10 mouse cellular contexts compared by ENCODE assay signal in the genomic region with DNA sequence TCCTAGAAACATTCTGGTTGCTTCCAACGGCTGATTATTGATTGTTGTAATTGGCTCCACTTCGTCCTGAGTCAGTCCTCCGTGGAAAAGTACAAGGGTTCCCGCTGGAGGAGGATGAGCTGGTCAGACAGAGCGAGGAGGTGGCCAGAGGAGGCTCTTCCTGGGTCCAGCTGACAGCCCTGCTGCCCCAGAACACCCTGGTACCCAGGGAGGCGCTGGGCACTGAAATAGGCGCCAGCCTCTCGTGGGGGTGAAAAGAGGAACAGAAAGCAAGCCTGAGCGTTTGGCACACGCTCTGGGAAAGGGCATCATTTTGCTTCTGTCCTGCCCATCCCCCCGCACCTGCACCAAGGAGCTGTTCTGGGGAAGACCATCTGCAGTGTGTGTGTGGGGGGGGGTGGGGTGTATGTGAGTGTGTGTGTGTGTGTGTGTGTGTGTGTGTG. TPM values are rescaled to one million over a fixed set of nuclear protein-coding genes. Genes with fewer than 3 reads are reported as not detected.
DNase-seq lines count a peak whose midpoint lies in the region; ATAC-seq and TF ChIP-seq lines count a peak whose summit lies in the region.
"Had no signal": no experiment of that assay in that cellular context is flagged by ENCODE, and none has a peak within 500 bp of the region (broad histone marks: within the 10 kb centered on the region; RNA-seq: fewer than 3 reads in every experiment).

No protein-coding gene starts in this region.

- intact Hi-C loops in gastrocnemius, postnatal 14 days (cut with DNase I; ENCODE audit: low total_unique reads) = loop anchor here (10.0 kb wide), 1 partner anchor 201 kb away; no protein-coding TSS in a partner anchor
- intact Hi-C loops in gastrocnemius, postnatal 36 days (cut with DNase I) = no loop called here
- intact Hi-C loops in left cerebral cortex, postnatal 25 days (cut with DNase I) = loop anchor here (10.0 kb wide), 1 partner anchor 221 kb away; the partner anchor contains the start of gene Atp5mpl

- H3K9me3 ChIP-seq in lung, embryonic 14.5 days (ENCODE audit: low read depth, low read length) = no peaks in the 10 kb centered on the region
- H3K9me3 ChIP-seq in intestine, embryonic 16.5 days (ENCODE audit: control insufficient read depth, low read length) = no peaks in the 10 kb centered on the region
- H3K9me3 ChIP-seq: embryonic facial prominence, embryonic 13.5 days had no signal

- no peak for ATAC-seq in lung, embryonic 14.5 days (ENCODE audit: insufficient read depth)
- 0 out of 2 replicates have a peak, but pooled peaks have one; percentile 24 for ATAC-seq in intestine, embryonic 16.5 days
- ATAC-seq in frontal cortex, adult (ENCODE audit: low TSS enrichment) = no peak

- no peaks in the 10 kb centered on the region for H3K36me3 ChIP-seq in lung, embryonic 14.5 days (ENCODE audit: insufficient read depth)
- no peaks in the 10 kb centered on the region for H3K36me3 ChIP-seq in intestine, embryonic 16.5 days (ENCODE audit: control insufficient read depth, insufficient read depth, low read length)

- no peaks in the 10 kb centered on the region for H3K27me3 ChIP-seq in lung, embryonic 14.5 days (ENCODE audit: insufficient read depth, low read length)
- H3K27me3 ChIP-seq in intestine, embryonic 16.5 days (replicated peaks; ENCODE audit: control insufficient read depth, insufficient read depth, low read length) = no peaks in the 10 kb centered on the region
- H3K27me3 ChIP-seq: embryonic facial prominence, embryonic 13.5 days had no signal

- 0 out of 2 replicates have a peak overlapping the region, but pooled peaks have one; percentile 20 for H3K4me2 ChIP-seq in lung, embryonic 14.5 days
- H3K4me2 ChIP-seq in intestine, embryonic 16.5 days (ENCODE audit: low read depth, low read length) = no peak overlapping the region
- H3K4me2 ChIP-seq: embryonic facial prominence, embryonic 13.5 days had no signal

- 62% methylated on average over 11 of the region's 11 CpGs for WGBS in lung, embryonic 14.5 days
- WGBS in intestine, embryonic 16.5 days = 65% methylated on average over 11 of the region's 11 CpGs

- no peak for TF ChIP-seq CTCF in lung, embryonic 14.5 days (IDR thresholded peaks at IDR 0.05; ENCODE audit: low read depth)

- peak overlapping the region; percentile 69; the same call in 1 of the 2 replicates for H3K27ac ChIP-seq in lung, embryonic 14.5 days (ENCODE audit: low read depth)
- H3K27ac ChIP-seq in intestine, embryonic 16.5 days (ENCODE audit: low read length) = peak overlapping the region; percentile 74
- H3K27ac ChIP-seq: embryonic facial prominence, embryonic 13.5 days had no signal

- H3K4me3 ChIP-seq in lung, embryonic 14.5 days (ENCODE audit: low read depth, low read length) = no peak overlapping the region
- no peak overlapping the region for H3K4me3 ChIP-seq in intestine, embryonic 16.5 days (ENCODE audit: low read length)
- H3K4me3 ChIP-seq: embryonic facial prominence, embryonic 13.5 days had no signal

- H3K4me1 ChIP-seq in lung, embryonic 14.5 days (ENCODE audit: insufficient read depth) = peaks cover 6% of the 10 kb centered on the region; the same call in 1 of the 2 replicates
- peaks cover 18% of the 10 kb centered on the region for H3K4me1 ChIP-seq in intestine, embryonic 16.5 days (ENCODE audit: control insufficient read depth, insufficient read depth, low read length)

- DNase-seq in gastrocnemius, postnatal 14 days = peak; percentile 28
- no peak for DNase-seq in gastrocnemius, postnatal 36 days
- no peak for DNase-seq in lung, embryonic 14.5 days
- no peak for DNase-seq in lung, postnatal 14 days
- DNase-seq in spleen, postnatal 36 days (ENCODE audit: low spot score in 2 of 2) = peak; percentile 75 to 76
- no peak for DNase-seq in left cerebral cortex, postnatal 25 days (ENCODE audit: low spot score in 2 of 2)
- DNase-seq: adrenal gland, postnatal 25 days had no signal

- H3K9ac ChIP-seq in lung, embryonic 14.5 days = no peak overlapping the region
- no peak overlapping the region for H3K9ac ChIP-seq in intestine, embryonic 16.5 days (ENCODE audit: low read depth, low read length)
- H3K9ac ChIP-seq: embryonic facial prominence, embryonic 13.5 days had no signal

RNA-seq across cellular contexts. Expression of gene Klc1, which starts 14.6 kb away (rescaled TPM):
- 10 to 100 TPM; 53.4 to 62.2 TPM for total RNA-seq in gastrocnemius, postnatal 14 days (2021)
- total RNA-seq in gastrocnemius, postnatal 36 days (2021) = 10 to 100 TPM; 55.2 to 59.3 TPM
- 90.5 and 96.7 TPM in 2 replicates for polyA plus RNA-seq in lung, embryonic 14.5 days (2014; fragmentation: Nextera tagmentation; extraction: Ambion mirVana)
- polyA plus RNA-seq in intestine, embryonic 16.5 days (2015; fragmentation: Nextera tagmentation; extraction: Ambion mirVana) = 75.7 and 83.4 TPM in 2 replicates
- 100 to 1,000 TPM; 764 to 822 TPM for total RNA-seq in left cerebral cortex, postnatal 25 days (2021)

RNA-seq across cellular contexts. Expression of gene Apopt1, which starts 30.9 kb away (rescaled TPM):
- total RNA-seq in gastrocnemius, postnatal 14 days (2021) = 10 to 100 TPM; 34.2 to 35.6 TPM
- total RNA-seq in gastrocnemius, postnatal 36 days (2021) = 10 to 100 TPM; 34.9 to 38.0 TPM
- 53.3 and 57.3 TPM in 2 replicates for polyA plus RNA-seq in lung, embryonic 14.5 days (2014; fragmentation: Nextera tagmentation; extraction: Ambion mirVana)
- 56.2 and 58.2 TPM in 2 replicates for polyA plus RNA-seq in intestine, embryonic 16.5 days (2015; fragmentation: Nextera tagmentation; extraction: Ambion mirVana)
- 10 to 100 TPM; 37.0 to 40.0 TPM for total RNA-seq in left cerebral cortex, postnatal 25 days (2021)

RNA-seq across cellular contexts. Expression of gene Bag5, which starts 30.9 kb away (rescaled TPM):
- total RNA-seq in gastrocnemius, postnatal 14 days (2021) = 10 to 100 TPM; 14.9 to 17.2 TPM
- total RNA-seq in gastrocnemius, postnatal 36 days (2021) = 10 to 100 TPM; 12.4 to 13.5 TPM
- 51.5 and 53.2 TPM in 2 replicates for polyA plus RNA-seq in lung, embryonic 14.5 days (2014; fragmentation: Nextera tagmentation; extraction: Ambion mirVana)
- polyA plus RNA-seq in intestine, embryonic 16.5 days (2015; fragmentation: Nextera tagmentation; extraction: Ambion mirVana) = 43.0 and 46.2 TPM in 2 replicates
- total RNA-seq in left cerebral cortex, postnatal 25 days (2021) = 10 to 100 TPM; 53.9 to 56.9 TPM

Comparison
In these comparisons a context has a peak if more than half of its experiments do, and no peak if none do; other contexts are left out.
1. DNase-seq: peak in gastrocnemius, postnatal 14 days (single experiment) and spleen, postnatal 36 days (2 of 2); none in gastrocnemius, postnatal 36 days (0 of 2), lung, embryonic 14.5 days (single experiment), lung, postnatal 14 days (single experiment) and left cerebral cortex, postnatal 25 days (0 of 2).
2. RNA of gene Klc1, which starts 14.6 kb away (total RNA-seq): 764 to 822 TPM in left cerebral cortex, postnatal 25 days; 53.4 to 62.2 TPM in gastrocnemius, postnatal 14 days and 55.2 to 59.3 TPM in gastrocnemius, postnatal 36 days; every median in the first group is over 10 times any median in the second.